Mouse (Mus musculus): ENCODE data around the gene Olfr1208.

GRCm38 (mm10) chr2:88938011-88938410 lies 35.9 kb upstream of the Olfr1208 start, which contains the start of gene Olfr1211:
- TF ChIP-seq CTCF (IDR thresholded peaks at IDR 0.05; ENCODE audit: borderline replicate concordance, insufficient read depth, low read length) (no peak), POLR2A (IDR thresholded peaks at IDR 0.05; ENCODE audit: low read depth, low read length) (no peak)

Measured in embryonic fibroblast, embryonic 13.5 days (primary cell).